Comparison of ENCODE assay signal across 15 mouse cellular contexts in the genomic region with DNA sequence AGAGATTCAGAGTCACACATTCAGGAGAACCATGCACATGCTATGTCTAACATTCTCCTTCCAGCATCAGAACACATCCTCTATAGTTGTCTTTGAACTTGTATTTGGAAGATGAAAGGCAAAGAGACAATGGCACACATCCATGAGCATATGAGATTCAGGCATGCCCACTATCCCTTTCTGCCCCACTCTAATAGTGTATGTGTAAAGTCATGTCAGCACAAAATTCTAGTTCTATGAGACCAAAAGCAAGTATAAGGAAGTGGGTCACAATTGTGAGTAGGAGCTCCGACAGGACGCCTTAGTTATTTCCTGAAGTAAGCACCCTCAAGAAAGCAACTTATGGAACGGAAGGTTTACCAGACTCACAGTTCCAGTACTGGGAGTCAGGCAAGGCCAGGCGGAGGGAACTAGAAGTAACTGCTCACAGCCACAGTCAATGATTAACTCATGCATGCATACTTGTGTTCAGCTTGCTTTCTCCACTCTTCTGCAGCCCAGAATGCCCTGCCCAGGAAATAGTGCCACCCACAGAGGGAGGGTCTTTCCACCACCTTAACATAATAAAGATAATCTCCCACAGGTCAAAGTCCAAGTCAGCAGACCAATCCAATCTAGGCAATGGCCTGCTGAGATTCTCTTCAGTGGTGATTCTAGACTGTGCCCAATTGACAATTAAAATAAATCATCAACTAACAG.
A peak's percentile ranks its signal among the peaks of the same experiment; 100 is the strongest.
DNase-seq lines count a peak whose midpoint lies in the region; ATAC-seq and TF ChIP-seq lines count a peak whose summit lies in the region.
"Had no signal": no experiment of that assay in that cellular context is flagged by ENCODE, and none has a peak within 500 bp of the region (broad histone marks: within the 10 kb centered on the region; RNA-seq: fewer than 3 reads in every experiment).

No protein-coding gene starts in this region.

- peak; percentile 6 for DNase-seq in embryo, embryonic 10 days (ENCODE audit: low spot score)
- DNase-seq in embryo, embryonic 9.5 days (ENCODE audit: extremely low spot score): no peak
- DNase-seq in Patski (ENCODE audit: low read depth, low spot score): peak; percentile 27
- peak; percentile 73 to 84 for DNase-seq in kidney, adult 8-10 months
- peak; percentile 28 to 62 for DNase-seq in kidney, postnatal 4 days
- DNase-seq in urinary bladder, adult 18-20 months (ENCODE audit: low spot score in 2 of 2): no peak
- no peak for DNase-seq in thymus, postnatal 36 days
- no peak for DNase-seq in layer of hippocampus, adult 8-10 months (ENCODE audit: low spot score in 2 of 2)
- DNase-seq: adrenal gland, postnatal 10 days; cerebellum, postnatal 10 days; thymus, postnatal 4 days had no signal

- CTCF ChIA-PET in Patski (lab: Charles Lee): no interaction called here

- POLR2A ChIA-PET in Patski (lab: Charles Lee): no interaction called here

- in situ Hi-C loops in Patski (cut with MboI; ENCODE audit: low pct_unique_long_range_greater_than_20kb): no loop called here

- TF ChIP-seq CTCF in Patski (IDR thresholded peaks at IDR 0.05): no peak

- peak; percentile 90 for ATAC-seq in Patski

- H3K27me3 ChIP-seq in Patski: no peaks in the 10 kb centered on the region
- H3K27me3 ChIP-seq: CH12.LX; embryonic facial prominence, embryonic 12.5 days; liver, embryonic 15.5 days; megakaryocyte, embryonic 14.5 days had no signal

Comparison
In these comparisons a context has a peak if more than half of its experiments do, and no peak if none do; other contexts are left out.
1. DNase-seq: peak in embryo, embryonic 10 days (single experiment), Patski (single experiment), kidney, adult 8-10 months (2 of 2) and kidney, postnatal 4 days (2 of 2); none in embryo, embryonic 9.5 days (single experiment), urinary bladder, adult 18-20 months (0 of 2), thymus, postnatal 36 days (0 of 2) and layer of hippocampus, adult 8-10 months (0 of 2).